Mouse (Mus musculus) left cerebral cortex, adult 18-20 months (tissue): ENCODE measurements at regions not wholly inside any gene's neighbourhood (a gene's known extent, or its start where the extent isn't known, plus 50 kb on each side); places are given as distances from the start of the nearest gene placed in this dataset.

Source experiments
- DNase-seq, 2 experiments: peaks; one replicate each; pipeline ENCODE4 v3.0.0; 2021 to 2022; ENCODE audit warnings: low spot score in 2 of 2, mixed read lengths in 1 of 2

- no peak for DNase-seq
These were observed 1026.8 kb upstream of the Alcam start for GRCm38 (mm10) chr16:53480664-53481063.

GRCm38 (mm10) chr16:53439511-53439910 is 985.6 kb upstream of the Alcam start:
- DNase-seq: no peak

- DNase-seq: no peak
These were observed 964.5 kb upstream of the Alcam start for GRCm38 (mm10) chr16:53418416-53418815.

- no peak for DNase-seq
These were observed 931.3 kb upstream of the Alcam start for GRCm38 (mm10) chr16:53385176-53385575.

- DNase-seq: no peak
These were observed 888.3 kb upstream of the Alcam start for GRCm38 (mm10) chr16:53342153-53342552.

GRCm38 (mm10) chr16:53326353-53326752 is 872.5 kb upstream of the Alcam start:
- no peak for DNase-seq

- DNase-seq: no peak
These were observed 838.2 kb upstream of the Alcam start for GRCm38 (mm10) chr16:53292081-53292480.

GRCm38 (mm10) chr16:53282014-53282413 is 828.1 kb upstream of the Alcam start:
- no peak for DNase-seq

GRCm38 (mm10) chr16:53266116-53266515 is 812.2 kb upstream of the Alcam start:
- DNase-seq: peak; percentile 67 to 79

- DNase-seq: no peak
These were observed 791.5 kb upstream of the Alcam start for GRCm38 (mm10) chr16:53245365-53245764.

GRCm38 (mm10) chr16:53242126-53242537 is 788.3 kb upstream of the Alcam start:
- DNase-seq: no peak

GRCm38 (mm10) chr16:53218886-53219285 is 765.0 kb upstream of the Alcam start:
- DNase-seq: peak in 1 of 2 experiments; percentile 21

- no peak for DNase-seq
These were observed 747.6 kb upstream of the Alcam start for GRCm38 (mm10) chr16:53201449-53201848.

GRCm38 (mm10) chr16:53186444-53186843 is 732.6 kb upstream of the Alcam start:
- no peak for DNase-seq

GRCm38 (mm10) chr16:53156352-53156751 is 702.5 kb upstream of the Alcam start:
- DNase-seq: no peak

- no peak for DNase-seq
These were observed 676.8 kb upstream of the Alcam start for GRCm38 (mm10) chr16:53130677-53131076.

GRCm38 (mm10) chr16:53108726-53109125 is 654.9 kb upstream of the Alcam start:
- no peak for DNase-seq

GRCm38 (mm10) chr16:53095396-53095929 is 641.6 kb upstream of the Alcam start:
- no peak for DNase-seq

GRCm38 (mm10) chr16:53073856-53074568 is 620.1 kb upstream of the Alcam start:
- no peak for DNase-seq

GRCm38 (mm10) chr16:53071887-53072682 is 618.2 kb upstream of the Alcam start:
- DNase-seq: no peak

- DNase-seq: no peak
These were observed 610.3 kb upstream of the Alcam start for GRCm38 (mm10) chr16:53064151-53064550.

- DNase-seq: no peak
These were observed 609.2 kb upstream of the Alcam start for GRCm38 (mm10) chr16:53063061-53063460.
